Mouse (Mus musculus) small intestine, adult 2 months (tissue): ENCODE measurements around the gene Lss. TPM values are rescaled to one million over a fixed set of nuclear protein-coding genes. Genes with fewer than 3 reads are reported as not detected.

Experiments used
- H3K27ac ChIP-seq: fragments of 200-500 bp; 2 replicates; pipeline ENCODE4 v1.5.1; 2012; ENCODE audit warnings: low read depth, low read length, control low read depth, inconsistent platforms; ENCODE audit not compliant: insufficient read depth
- H3K27me3 ChIP-seq: fragments of 200-500 bp; 2 replicates; pipeline ENCODE4 v1.6.1; 2012; ENCODE audit warnings: mild to moderate bottlenecking, moderate library complexity, low read length, inconsistent platforms; ENCODE audit not compliant: control insufficient read depth, insufficient read depth
- H3K36me3 ChIP-seq: fragments of 200-500 bp; 2 replicates; pipeline ENCODE4 v1.6.1; 2012; ENCODE audit warnings: mild to moderate bottlenecking, low read length, control low read depth, inconsistent platforms; ENCODE audit not compliant: control insufficient read depth, insufficient read depth
- H3K4me1 ChIP-seq: fragments of 200-500 bp; 2 replicates; pipeline ENCODE4 v1.6.1; 2012; ENCODE audit warnings: low read length, inconsistent platforms, mixed read lengths; ENCODE audit not compliant: control insufficient read depth, insufficient read depth, insufficient read length
- H3K4me3 ChIP-seq: fragments of 200-500 bp; 2 replicates; pipeline ENCODE4 v1.5.1; 2012; ENCODE audit warnings: low read depth, mild to moderate bottlenecking, control low read depth, inconsistent platforms, low read length, moderate library complexity
- CTCF ChIP-seq: fragments of 200-500 bp; IDR thresholded peaks from 2 replicates; pipeline ENCODE4 v1.5.1; 2012; ENCODE audit warnings: low read depth, mild to moderate bottlenecking, control low read depth, inconsistent platforms, low read length, moderate library complexity, mixed read lengths; ENCODE audit not compliant: insufficient replicate concordance, insufficient read length; ENCODE audit errors: extremely low read depth
- POLR2A ChIP-seq: fragments of 200-500 bp; IDR thresholded peaks from 2 replicates; pipeline ENCODE4 v1.6.1; 2012; ENCODE audit warnings: low read depth, mild to moderate bottlenecking, control low read depth, inconsistent platforms, low read length, moderate library complexity
- WGBS: fragments of 180-500 bp; shearing (Covaris S2); methylation state at CpG from one replicate; pipeline ENCODE4 v1.1.7; 2018; 5-methylcytosine and 5-hydroxymethylcytosine counted together
- polyA plus RNA-seq: library from polyadenylated mRNA; depleted of rRNA; stranded (reverse); fragments of >200 nt; gene quantifications from 2 replicates; pipeline ENCODE4 v1.2.3, GENCODE M21; 2012; rRNA removed

The Lss gene
- 9.6 and 16.0 TPM in 2 replicates for polyA plus RNA-seq

DNA sequence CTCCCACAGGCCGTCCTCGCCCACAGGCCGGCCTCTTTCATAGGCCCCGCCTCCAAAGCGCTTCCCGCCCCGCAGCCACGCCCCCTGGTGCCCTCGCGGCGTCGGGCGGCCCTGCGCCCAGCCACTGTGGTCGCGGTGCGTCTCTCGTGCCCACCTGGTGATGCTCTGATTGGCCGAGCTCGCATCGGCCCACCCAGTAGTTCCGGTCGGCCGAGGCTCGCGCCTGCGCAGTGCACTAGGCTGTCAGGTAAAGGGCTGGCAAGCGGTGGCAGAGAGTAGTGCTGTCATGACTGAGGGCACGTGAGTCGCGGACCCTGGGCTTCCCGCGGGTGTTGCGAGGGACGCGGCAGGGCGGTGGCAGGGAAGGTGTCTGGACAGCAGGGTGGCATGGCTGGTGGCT lies at the start of gene Lss:
Lss (plus strand) TSS at position 214 of the 400 bp plus-strand sequence.
- TF ChIP-seq CTCF (peak; percentile 13; the same call in 1 of the 2 replicates), POLR2A (peak; percentile 60)

DNA sequence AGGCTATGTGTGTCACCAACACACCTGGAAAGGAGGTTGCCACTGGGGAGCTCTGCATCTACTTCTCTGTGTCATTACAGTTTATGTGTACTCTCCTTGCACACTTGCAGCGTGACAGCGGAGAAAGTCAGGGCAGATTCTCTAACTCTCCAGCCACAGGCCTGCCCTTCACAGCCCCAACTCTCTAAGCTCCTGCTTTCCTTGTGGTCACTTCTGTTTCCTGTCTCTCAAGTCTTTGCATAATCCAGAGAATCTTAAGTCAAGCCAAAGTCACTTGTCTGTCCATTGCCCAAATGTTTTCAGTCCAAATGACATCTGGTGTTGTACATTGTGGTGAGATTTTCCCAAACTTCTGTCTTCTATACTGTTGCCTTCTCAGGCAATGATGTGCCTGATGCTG lies 45.1 kb upstream of the Lss start:
- WGBS: 90% methylated on average over 2 of the region's 2 CpGs
- no peak for TF ChIP-seq POLR2A
- TF ChIP-seq CTCF: no peak
- no peaks in the 10 kb centered on the region for H3K27me3 ChIP-seq
- H3K36me3 ChIP-seq: peaks cover 69% of the 10 kb centered on the region
- H3K4me3 ChIP-seq: no peak overlapping the region
- H3K4me1 ChIP-seq: no peaks in the 10 kb centered on the region
- H3K27ac ChIP-seq: no peak overlapping the region

More for the DNA sequence above, at the start of gene Lss:
- Histone ChIP-seq H3K4me1 (peaks cover 5% of the 10 kb centered on the region; the same call in 1 of the 2 replicates), H3K27me3 (no peaks in the 10 kb centered on the region), H3K27ac (no peak within 1 kb of the TSS), H3K36me3 (peaks cover 13% of the 10 kb centered on the region), H3K4me3 (peak within 1 kb of the TSS; percentile 75)
- under 1% methylated on average over 37 of the region's 37 CpGs for whole genome bisulfite sequencing

DNA sequence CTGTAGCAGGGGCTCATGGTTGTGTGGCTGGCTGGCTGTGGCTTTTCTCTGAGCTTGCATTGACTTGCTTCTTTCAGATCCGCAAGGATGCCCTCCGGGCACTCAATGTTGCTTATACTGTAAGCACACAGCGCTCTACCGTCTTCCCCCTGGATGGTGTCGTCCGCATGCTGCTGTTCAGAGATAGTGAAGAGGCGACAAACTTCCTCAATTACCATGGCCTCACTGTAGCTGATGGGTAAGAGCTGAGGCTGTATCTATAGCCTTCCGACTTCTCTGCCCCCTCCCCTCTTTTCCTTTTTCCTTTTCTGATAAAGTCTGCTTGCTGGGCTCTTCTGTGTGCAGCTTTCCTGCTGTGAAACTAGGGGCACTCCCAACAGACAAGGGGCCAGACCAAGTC lies 43.1 kb upstream of the Lss start:
- no peak overlapping the region for H3K4me3 ChIP-seq
- peaks cover 63% of the 10 kb centered on the region for H3K36me3 ChIP-seq
- H3K27ac ChIP-seq: no peak overlapping the region
- H3K4me1 ChIP-seq: no peaks in the 10 kb centered on the region
- TF ChIP-seq POLR2A (no peak), CTCF (no peak)
- no peaks in the 10 kb centered on the region for H3K27me3 ChIP-seq
- 95% methylated on average over 8 of the region's 8 CpGs for WGBS

DNA sequence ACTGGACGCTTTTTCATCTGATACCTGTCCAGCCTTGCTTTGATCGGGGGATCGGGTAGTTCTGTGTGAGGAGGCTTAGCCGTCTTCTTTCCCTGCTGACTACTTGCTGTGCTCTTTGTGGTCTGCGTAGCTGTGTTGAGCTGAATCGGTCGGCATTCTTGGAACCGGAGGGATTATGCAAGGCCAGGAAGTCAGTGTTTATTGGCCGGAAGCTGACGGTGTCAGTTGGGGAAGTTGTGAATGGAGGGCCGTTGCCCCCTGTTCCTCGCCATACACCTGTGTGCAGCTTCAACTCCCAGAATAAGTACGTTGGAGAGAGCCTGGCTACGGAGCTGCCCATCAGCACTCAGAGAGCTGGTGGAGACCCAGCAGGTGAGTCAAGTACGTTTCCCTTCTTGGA lies 42.2 kb upstream of the Lss start:
- H3K4me1 ChIP-seq: no peaks in the 10 kb centered on the region
- H3K36me3 ChIP-seq: peaks cover 61% of the 10 kb centered on the region
- no peak overlapping the region for H3K4me3 ChIP-seq
- no peaks in the 10 kb centered on the region for H3K27me3 ChIP-seq
- no peak for TF ChIP-seq POLR2A
- no peak for TF ChIP-seq CTCF
- H3K27ac ChIP-seq: no peak overlapping the region
- 83% methylated on average over 15 of the region's 15 CpGs for WGBS

- H3K27ac ChIP-seq: no peak overlapping the region
- H3K27me3 ChIP-seq: no peaks in the 10 kb centered on the region
- no peaks in the 10 kb centered on the region for H3K4me1 ChIP-seq
- WGBS: 86% methylated on average over 1 of the region's 1 CpGs
- peaks cover 59% of the 10 kb centered on the region for H3K36me3 ChIP-seq
- H3K4me3 ChIP-seq: no peak overlapping the region
- no peak for TF ChIP-seq POLR2A
- no peak for TF ChIP-seq CTCF
Measured at GRCm38 (mm10) chr10:76493527-76493926, 37.9 kb upstream of the Lss start.

- Histone ChIP-seq H3K36me3 (peaks cover 60% of the 10 kb centered on the region), H3K4me3 (no peak overlapping the region)
- 91% methylated on average over 6 of the region's 6 CpGs for WGBS
Measured at GRCm38 (mm10) chr10:76495501-76495900, 35.9 kb upstream of the Lss start.

GRCm38 (mm10) chr10:76496366-76496765 lies 35.0 kb upstream of the Lss start:
- Histone ChIP-seq H3K27me3 (no peaks in the 10 kb centered on the region), H3K27ac (no peak overlapping the region), H3K4me3 (no peak overlapping the region), H3K4me1 (no peaks in the 10 kb centered on the region), H3K36me3 (peaks cover 57% of the 10 kb centered on the region)
- no peak for TF ChIP-seq POLR2A
- TF ChIP-seq CTCF: no peak
- WGBS: 93% methylated on average over 7 of the region's 7 CpGs

More at GRCm38 (mm10) chr10:76495501-76495900, 35.9 kb upstream of the Lss start:
- no peaks in the 10 kb centered on the region for H3K27me3 ChIP-seq
- TF ChIP-seq CTCF (no peak), POLR2A (no peak)
- no peak overlapping the region for H3K27ac ChIP-seq
- no peaks in the 10 kb centered on the region for H3K4me1 ChIP-seq
